Mouse (Mus musculus) stomach, embryonic 16.5 days (tissue): ENCODE data around the gene Apaf1. TPM values are rescaled to one million over a fixed set of nuclear protein-coding genes. Genes with fewer than 3 reads are reported as not detected.

Experiments used
- ATAC-seq: fragments of 200-750 bp; cut with Nextera tagmentation; 2 replicates; pipeline ENCODE4 v1.8.0; 2017; ENCODE audit warnings: moderate number of reproducible peaks, moderate TSS enrichment; ENCODE audit not compliant: insufficient read depth, low FRiP score
- H3K27ac ChIP-seq: fragments of 300-500 bp; sonication (generic); 2 replicates; pipeline ENCODE4 v1.5.1; 2014; ENCODE audit warnings: low read length
- H3K27me3 ChIP-seq: fragments of 300-500 bp; sonication (generic); 2 replicates; pipeline ENCODE4 v1.6.1; 2014; ENCODE audit warnings: low read length, control low read depth, mixed read lengths; ENCODE audit not compliant: control insufficient read depth, insufficient read depth
- H3K36me3 ChIP-seq: fragments of 300-500 bp; sonication (generic); 2 replicates; pipeline ENCODE4 v1.6.1; 2014; ENCODE audit warnings: low read length; ENCODE audit not compliant: control insufficient read depth, insufficient read depth
- H3K4me1 ChIP-seq: fragments of 300-500 bp; sonication (generic); 2 replicates; pipeline ENCODE4 v1.6.1; 2014; ENCODE audit warnings: low read length, control low read depth, mixed read lengths; ENCODE audit not compliant: control insufficient read depth, insufficient read depth
- H3K4me2 ChIP-seq: fragments of 300-500 bp; sonication (generic); 2 replicates; pipeline ENCODE4 v1.6.1; 2014; ENCODE audit warnings: low read depth, low read length, mixed read lengths
- H3K4me3 ChIP-seq: fragments of 300-500 bp; sonication (generic); replicated peaks from 2 replicates; pipeline ENCODE4 v1.5.1; 2014; ENCODE audit warnings: mild to moderate bottlenecking, low read length
- H3K9ac ChIP-seq: fragments of 300-500 bp; sonication (generic); 2 replicates; pipeline ENCODE4 v1.6.1; 2014; ENCODE audit warnings: low read length
- H3K9me3 ChIP-seq: fragments of 300-500 bp; sonication (generic); replicated peaks from 2 replicates; pipeline ENCODE4 v1.6.1; 2016; ENCODE audit warnings: low read length, control low read depth; ENCODE audit not compliant: control insufficient read depth
- WGBS: fragments of 180-500 bp; shearing (Covaris S2); extraction: QIAGEN DNeasy Blood & Tissue Kit; methylation state at CpG from one replicate; pipeline ENCODE4 v1.1.7; 2014; 5-methylcytosine and 5-hydroxymethylcytosine counted together
- polyA plus RNA-seq: library from polyadenylated mRNA; unstranded; fragments of >200 nt; fragmentation: Nextera tagmentation; extraction: Ambion mirVana; gene quantifications from 2 replicates; pipeline ENCODE4 v1.2.1, GENCODE M21; 2015

The Apaf1 gene
- polyA plus RNA-seq, 1 experiment from 2014 or later, result 15.1 TPM

GRCm38 (mm10) chr10:90953103-90953709 lies 129.4 kb downstream of the Apaf1 start:
- 89% methylated on average over 15 of the region's 15 CpGs for WGBS
- Histone ChIP-seq H3K9ac (no peak overlapping the region), H3K36me3 (no peaks in the 10 kb centered on the region), H3K4me3 (no peak overlapping the region), H3K4me2 (no peak overlapping the region), H3K27ac (no peak overlapping the region), H3K9me3 (no peaks in the 10 kb centered on the region), H3K4me1 (no peaks in the 10 kb centered on the region), H3K27me3 (no peaks in the 10 kb centered on the region)
- no peak for ATAC-seq

DNA sequence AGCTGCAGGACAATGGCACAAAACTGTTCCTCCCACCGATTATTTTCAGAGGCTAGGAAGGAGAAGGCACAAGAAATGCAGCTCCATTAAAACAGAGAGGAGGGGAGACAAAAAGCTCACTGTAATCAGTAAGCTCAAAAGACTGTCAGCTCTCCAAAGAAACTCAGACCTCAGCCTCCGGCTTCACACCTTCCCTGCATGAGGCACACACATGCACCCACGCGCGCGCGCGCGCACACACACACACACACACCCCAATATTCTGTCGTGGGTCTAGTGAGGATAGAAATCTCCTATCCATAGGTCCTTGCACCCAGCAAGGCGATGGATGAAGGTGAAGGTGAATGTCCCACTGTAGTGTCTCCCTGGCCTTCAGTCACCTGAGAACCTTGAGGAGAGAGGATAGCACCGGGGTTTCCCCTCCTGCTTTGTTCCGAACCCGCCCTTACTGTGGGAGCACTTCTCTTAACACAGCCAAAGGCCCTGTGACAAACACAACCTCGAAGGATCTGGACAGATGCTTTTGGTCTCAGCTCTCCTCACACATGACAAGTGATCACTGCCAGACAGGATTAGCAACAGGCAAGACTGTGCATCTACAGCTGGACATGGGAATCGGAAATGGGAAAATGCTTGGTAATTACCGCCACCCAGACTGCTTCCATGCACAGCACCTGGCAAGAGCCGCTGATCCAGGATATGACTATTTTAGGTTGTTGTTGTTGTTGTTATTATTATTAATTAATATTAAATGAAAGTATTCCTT lies 134.8 kb downstream of the Apaf1 start:
- no peak for ATAC-seq
- Histone ChIP-seq H3K36me3 (no peaks in the 10 kb centered on the region), H3K27me3 (no peaks in the 10 kb centered on the region), H3K9ac (no peak overlapping the region), H3K4me3 (no peak overlapping the region), H3K4me2 (no peak overlapping the region), H3K9me3 (no peaks in the 10 kb centered on the region), H3K4me1 (no peaks in the 10 kb centered on the region), H3K27ac (no peak overlapping the region)
- 83% methylated on average over 18 of the region's 18 CpGs for WGBS

- H3K9me3 ChIP-seq, result no peaks in the 10 kb centered on the region
- H3K4me1 ChIP-seq, result no peaks in the 10 kb centered on the region
- no peak overlapping the region for H3K4me2 ChIP-seq
- H3K36me3 ChIP-seq, result no peaks in the 10 kb centered on the region
- H3K27me3 ChIP-seq, result no peaks in the 10 kb centered on the region
- ATAC-seq, result no peak
- WGBS, result 82% methylated on average over 6 of the region's 6 CpGs
- H3K9ac ChIP-seq, result no peak overlapping the region
- no peak overlapping the region for H3K27ac ChIP-seq
- no peak overlapping the region for H3K4me3 ChIP-seq
These were observed 135.5 kb downstream of the Apaf1 start for GRCm38 (mm10) chr10:90947043-90947442.

GRCm38 (mm10) chr10:90942001-90942700 lies 140.4 kb downstream of the Apaf1 start:
- 78% methylated on average over 14 of the region's 14 CpGs for WGBS
- no peak for ATAC-seq
- H3K4me2 ChIP-seq, result no peak overlapping the region
- no peak overlapping the region for H3K27ac ChIP-seq
- H3K27me3 ChIP-seq, result no peaks in the 10 kb centered on the region
- no peaks in the 10 kb centered on the region for H3K36me3 ChIP-seq
- no peak overlapping the region for H3K4me3 ChIP-seq
- no peaks in the 10 kb centered on the region for H3K4me1 ChIP-seq
- no peak overlapping the region for H3K9ac ChIP-seq
- H3K9me3 ChIP-seq, result no peaks in the 10 kb centered on the region

DNA sequence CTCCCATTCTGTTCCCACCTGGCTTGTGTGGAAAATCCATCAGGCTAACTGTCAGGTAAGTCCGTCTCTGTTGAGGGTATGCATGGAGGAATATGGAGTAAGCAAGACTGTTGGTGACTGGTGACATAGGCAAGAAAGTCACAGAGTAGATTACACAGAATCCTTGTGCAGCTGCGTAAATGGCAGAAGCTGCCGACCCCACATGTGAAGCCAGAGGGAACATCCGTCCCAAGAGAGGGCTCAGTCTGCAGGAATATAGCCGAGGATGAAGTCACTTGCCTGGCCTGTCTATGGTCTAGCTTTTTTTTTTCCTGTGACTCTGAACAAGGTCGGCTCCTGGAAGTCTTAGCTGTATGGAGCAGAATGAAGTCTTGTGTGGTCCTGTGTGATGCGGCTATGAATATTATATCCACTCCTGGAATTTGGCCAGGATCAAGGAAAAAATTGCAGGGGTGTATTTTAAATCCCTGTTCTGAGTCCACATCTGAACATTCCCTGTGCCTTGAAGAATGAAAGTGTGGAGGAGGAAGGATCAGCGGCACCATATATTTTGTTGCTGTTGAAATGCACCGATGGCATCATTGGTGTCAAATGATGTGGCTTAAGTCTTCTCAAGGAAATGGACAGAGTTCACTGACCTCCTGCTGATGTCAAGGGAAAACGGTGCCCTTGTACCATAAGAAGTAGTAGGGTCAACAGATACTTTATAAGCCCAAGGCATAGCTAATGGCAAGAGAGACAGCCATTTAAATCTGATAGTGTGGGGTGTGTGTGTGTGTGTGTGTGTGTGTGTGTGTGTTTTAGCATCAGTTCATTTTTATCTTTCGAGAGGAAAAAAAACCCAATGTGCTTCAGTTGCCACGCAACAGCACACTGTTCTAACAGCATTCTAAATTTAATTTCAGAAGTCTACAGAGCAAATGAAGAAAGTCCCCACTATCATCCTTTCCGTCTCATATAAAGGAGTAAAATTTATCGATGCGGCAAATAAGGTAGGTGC lies 141.7 kb downstream of the Apaf1 start:
- 73% methylated on average over 15 of the region's 15 CpGs for WGBS
- H3K4me3 ChIP-seq, result no peak overlapping the region
- no peak overlapping the region for H3K27ac ChIP-seq
- H3K4me1 ChIP-seq, result no peaks in the 10 kb centered on the region
- H3K36me3 ChIP-seq, result no peaks in the 10 kb centered on the region
- no peak for ATAC-seq
- no peaks in the 10 kb centered on the region for H3K27me3 ChIP-seq
- H3K4me2 ChIP-seq, result no peak overlapping the region
- H3K9me3 ChIP-seq, result no peaks in the 10 kb centered on the region
- H3K9ac ChIP-seq, result no peak overlapping the region

Other genes starting within 250 kb of the Apaf1 start
- 37.3 and 41.8 TPM in 2 replicates for gene Ikbip, start 170 bp upstream of the Apaf1 start, polyA plus RNA-seq
- 483 and 485 TPM in 2 replicates for gene Slc25a3, start 41.3 kb upstream of the Apaf1 start, polyA plus RNA-seq
- gene Tmpo, start 98.5 kb upstream of the Apaf1 start, polyA plus RNA-seq, result 109 and 132 TPM in 2 replicates